Mouse (Mus musculus) stomach, postnatal 0 days (tissue): ENCODE data around the gene Mier2. TPM values are rescaled to one million over a fixed set of nuclear protein-coding genes. Genes with fewer than 3 reads are reported as not detected.

ENCODE experiments used
- ATAC-seq: fragments of 200-750 bp; cut with Nextera tagmentation; 2 replicates; pipeline ENCODE4 v1.8.0; 2017; ENCODE audit not compliant: low FRiP score, low TSS enrichment
- DNase-seq: peaks from one replicate; pipeline ENCODE4 v3.0.0-alpha.2; 2016; ENCODE audit warnings: low spot score
- H3K27ac ChIP-seq: fragments of 300-500 bp; sonication (generic); replicated peaks from 2 replicates; pipeline ENCODE4 v1.5.1; 2014; ENCODE audit warnings: mild to moderate bottlenecking, control low read depth
- H3K27me3 ChIP-seq: fragments of 300-500 bp; sonication (generic); 2 replicates; pipeline ENCODE4 v1.6.1; 2014; ENCODE audit warnings: low read length; ENCODE audit not compliant: control insufficient read depth, insufficient read depth
- H3K36me3 ChIP-seq: fragments of 300-500 bp; sonication (generic); 2 replicates; pipeline ENCODE4 v1.6.1; 2014; ENCODE audit warnings: low read length, mixed read lengths; ENCODE audit not compliant: control insufficient read depth, insufficient read depth
- H3K4me1 ChIP-seq: fragments of 300-500 bp; sonication (generic); replicated peaks from 2 replicates; pipeline ENCODE4 v1.6.1; 2014; ENCODE audit warnings: antibody characterized with exemption; ENCODE audit not compliant: control insufficient read depth, insufficient read depth
- H3K4me2 ChIP-seq: fragments of 300-500 bp; sonication (generic); replicated peaks from 2 replicates; pipeline ENCODE4 v1.6.1; 2014; ENCODE audit warnings: low read depth, mild to moderate bottlenecking, control low read depth, moderate library complexity
- H3K4me3 ChIP-seq: fragments of 300-500 bp; sonication (generic); 2 replicates; pipeline ENCODE4 v1.5.1; 2014; ENCODE audit warnings: low read depth, low read length, control low read depth
- H3K9ac ChIP-seq: fragments of 300-500 bp; sonication (generic); 2 replicates; pipeline ENCODE4 v1.6.1; 2014; ENCODE audit warnings: mild to moderate bottlenecking, low read length, control low read depth, mixed read lengths
- H3K9me3 ChIP-seq: fragments of 300-500 bp; sonication (generic); 2 replicates; pipeline ENCODE4 v1.6.1; 2016; ENCODE audit warnings: low read length; ENCODE audit not compliant: control insufficient read depth
- CTCF ChIP-seq: IDR thresholded peaks from 2 replicates; pipeline ENCODE4 v1.5.1; 2016; ENCODE audit warnings: antibody characterized with exemption, low read depth, mild to moderate bottlenecking, moderate library complexity
- EP300 ChIP-seq: optimal IDR thresholded peaks from 2 replicates; pipeline ENCODE3; 2016; ENCODE audit warnings: antibody characterized with exemption
- WGBS: fragments of 180-500 bp; shearing (Covaris S2); extraction: QIAGEN DNeasy Blood & Tissue Kit; methylation state at CpG from one replicate; pipeline ENCODE4 v1.1.7; 2014; 5-methylcytosine and 5-hydroxymethylcytosine counted together
- polyA plus RNA-seq: library from polyadenylated mRNA; unstranded; fragments of >200 nt; fragmentation: Nextera tagmentation; extraction: Ambion mirVana; gene quantifications from 2 replicates; pipeline ENCODE4 v1.2.1, GENCODE M21; 2015

The Mier2 gene
- polyA plus RNA-seq, 1 experiment from 2014 or later = 24.0 TPM

GRCm38 (mm10) chr10:79594111-79594510 lies 39.1 kb upstream of the Mier2 start:
- Histone ChIP-seq H3K4me1 (no peaks in the 10 kb centered on the region), H3K4me3 (no peak overlapping the region), H3K9me3 (no peaks in the 10 kb centered on the region), H3K27me3 (no peaks in the 10 kb centered on the region), H3K9ac (no peak overlapping the region), H3K36me3 (no peaks in the 10 kb centered on the region), H3K4me2 (no peak overlapping the region), H3K27ac (no peak overlapping the region)
- TF ChIP-seq EP300 (no peak), CTCF (no peak)
- 42% methylated on average over 6 of the region's 6 CpGs for WGBS
- DNase-seq (no peak), ATAC-seq (no peak)

GRCm38 (mm10) chr10:79590702-79591101 lies 35.7 kb upstream of the Mier2 start:
- Histone ChIP-seq H3K36me3 (no peaks in the 10 kb centered on the region), H3K27ac (no peak overlapping the region), H3K27me3 (no peaks in the 10 kb centered on the region), H3K4me1 (no peaks in the 10 kb centered on the region), H3K9me3 (no peaks in the 10 kb centered on the region), H3K4me3 (no peak overlapping the region), H3K9ac (no peak overlapping the region), H3K4me2 (no peak overlapping the region)
- ATAC-seq (no peak), DNase-seq (no peak)
- no peak for TF ChIP-seq CTCF
- no peak for TF ChIP-seq EP300
- 86% methylated on average over 1 of the region's 1 CpGs for WGBS

GRCm38 (mm10) chr10:79587752-79588126 lies 32.7 kb upstream of the Mier2 start:
- TF ChIP-seq CTCF (no peak), EP300 (no peak)
- no peak overlapping the region for H3K27ac ChIP-seq
- WGBS = 62% methylated on average over 4 of the region's 4 CpGs
- no peak overlapping the region for H3K4me3 ChIP-seq
- H3K9me3 ChIP-seq = no peaks in the 10 kb centered on the region
- no peak for DNase-seq
- no peak for ATAC-seq
- H3K36me3 ChIP-seq = no peaks in the 10 kb centered on the region
- H3K4me2 ChIP-seq = no peak overlapping the region
- H3K27me3 ChIP-seq = no peaks in the 10 kb centered on the region
- no peaks in the 10 kb centered on the region for H3K4me1 ChIP-seq
- no peak overlapping the region for H3K9ac ChIP-seq

GRCm38 (mm10) chr10:79587061-79587751 lies 32.2 kb upstream of the Mier2 start, which contains the start of gene Theg:
Theg (minus strand) TSS chr10:79587331.
- TF ChIP-seq EP300 = no peak
- no peak for TF ChIP-seq CTCF
- Histone ChIP-seq H3K4me2 (no peak within 1 kb of the TSS), H3K9ac (no peak within 1 kb of the TSS), H3K27me3 (no peaks in the 10 kb centered on the region), H3K4me3 (no peak within 1 kb of the TSS), H3K36me3 (no peaks in the 10 kb centered on the region), H3K9me3 (no peaks in the 10 kb centered on the region), H3K27ac (no peak within 1 kb of the TSS), H3K4me1 (no peaks in the 10 kb centered on the region)
- ATAC-seq (no peak), DNase-seq (no peak)
- 70% methylated on average over 5 of the region's 5 CpGs for WGBS

- no peaks in the 10 kb centered on the region for H3K4me1 ChIP-seq
- no peak for TF ChIP-seq CTCF
- no peak for TF ChIP-seq EP300
- H3K4me3 ChIP-seq = no peak overlapping the region
- no peaks in the 10 kb centered on the region for H3K27me3 ChIP-seq
- H3K9ac ChIP-seq = no peak overlapping the region
- no peak overlapping the region for H3K4me2 ChIP-seq
- no peaks in the 10 kb centered on the region for H3K9me3 ChIP-seq
- no peak overlapping the region for H3K27ac ChIP-seq
- WGBS = 60% methylated on average over 8 of the region's 8 CpGs
- no peaks in the 10 kb centered on the region for H3K36me3 ChIP-seq
- DNase-seq (no peak), ATAC-seq (no peak)
Measured at GRCm38 (mm10) chr10:79586243-79586642, 31.2 kb upstream of the Mier2 start.

- WGBS = 97% methylated on average over 5 of the region's 5 CpGs
- Histone ChIP-seq H3K4me2 (no peak overlapping the region), H3K27ac (no peak overlapping the region), H3K27me3 (no peaks in the 10 kb centered on the region), H3K4me3 (no peak overlapping the region), H3K36me3 (no peaks in the 10 kb centered on the region), H3K9me3 (no peaks in the 10 kb centered on the region), H3K9ac (no peak overlapping the region), H3K4me1 (no peaks in the 10 kb centered on the region)
- no peak for TF ChIP-seq EP300
- no peak for TF ChIP-seq CTCF
- DNase-seq (no peak), ATAC-seq (no peak)
Measured at GRCm38 (mm10) chr10:79585723-79586122, 30.7 kb upstream of the Mier2 start.
